Mouse (Mus musculus): ENCODE results near the gene Arpc5. TPM values are rescaled to one million over a fixed set of nuclear protein-coding genes. Genes with fewer than 3 reads are reported as not detected.
A peak's percentile ranks its signal among the peaks of the same experiment; 100 is the strongest.
"Not testable (repeated sequence)": the region's sequence is repeated elsewhere in the genome, so short reads cannot be mapped to it uniquely, and the experiment has no call there.

Gene Arpc5
- polyA plus RNA-seq, 1 experiment: 171 TPM

- DNase-seq: no peak
- 67% methylated on average over 9 of the region's 9 CpGs for WGBS
- no peaks in the 10 kb centered on the region for H3K4me1 ChIP-seq (replicated peaks; ENCODE audit: control insufficient read depth, insufficient read depth, low read length)
- H3K4me3 ChIP-seq (ENCODE audit: control insufficient read depth, insufficient read depth, low read length): no peak overlapping the region
- no peaks in the 10 kb centered on the region for H3K27me3 ChIP-seq (ENCODE audit: control insufficient read depth, insufficient read depth, low read length)
- no peaks in the 10 kb centered on the region for H3K36me3 ChIP-seq (ENCODE audit: control insufficient read depth, insufficient read depth, low read length)
- no peak overlapping the region for H3K27ac ChIP-seq (ENCODE audit: control insufficient read depth, insufficient read depth, low read length)
- TF ChIP-seq POLR2A (IDR thresholded peaks at IDR 0.05; ENCODE audit: control insufficient read depth, extremely low read depth, insufficient read depth, low read length, poor library complexity): no peak
- no peak for TF ChIP-seq CTCF (IDR thresholded peaks at IDR 0.05; ENCODE audit: borderline replicate concordance, control insufficient read depth, extremely low read depth, insufficient read depth, low read length, poor library complexity)
These were observed 17.1 kb upstream of the Arpc5 start for GRCm38 (mm10) chr1:152749276-152749675.

- H3K36me3 ChIP-seq (ENCODE audit: control insufficient read depth, insufficient read depth, low read length): no peaks in the 10 kb centered on the region
- H3K27me3 ChIP-seq (ENCODE audit: control insufficient read depth, insufficient read depth, low read length): no peaks in the 10 kb centered on the region
- no peak for DNase-seq
- no peak within 1 kb of the TSS for H3K4me3 ChIP-seq (ENCODE audit: control insufficient read depth, insufficient read depth, low read length)
- no peaks in the 10 kb centered on the region for H3K4me1 ChIP-seq (replicated peaks; ENCODE audit: control insufficient read depth, insufficient read depth, low read length)
- TF ChIP-seq POLR2A (IDR thresholded peaks at IDR 0.05; ENCODE audit: control insufficient read depth, extremely low read depth, insufficient read depth, low read length, poor library complexity) (no peak), CTCF (IDR thresholded peaks at IDR 0.05; ENCODE audit: borderline replicate concordance, control insufficient read depth, extremely low read depth, insufficient read depth, low read length, poor library complexity) (no peak)
- no peak within 1 kb of the TSS for H3K27ac ChIP-seq (ENCODE audit: control insufficient read depth, insufficient read depth, low read length)
- WGBS: 89% methylated on average over 13 of the region's 13 CpGs
These were observed 15.9 kb upstream of the Arpc5 start, which contains the start of gene Apobec4 for GRCm38 (mm10) chr1:152750312-152750965. TSS of gene Apobec4 (plus strand) at chr1:152750551.

- DNase-seq: no peak
- H3K27ac ChIP-seq (ENCODE audit: control insufficient read depth, insufficient read depth, low read length): no peak overlapping the region
- WGBS: 27% methylated on average over 2 of the region's 2 CpGs
- H3K4me3 ChIP-seq (ENCODE audit: control insufficient read depth, insufficient read depth, low read length): no peak overlapping the region
- H3K4me1 ChIP-seq (replicated peaks; ENCODE audit: control insufficient read depth, insufficient read depth, low read length): peaks cover 5% of the 10 kb centered on the region
- no peaks in the 10 kb centered on the region; the same call in 1 of the 2 replicates for H3K27me3 ChIP-seq (ENCODE audit: control insufficient read depth, insufficient read depth, low read length)
- no peaks in the 10 kb centered on the region for H3K36me3 ChIP-seq (ENCODE audit: control insufficient read depth, insufficient read depth, low read length)
- no peak for TF ChIP-seq POLR2A (IDR thresholded peaks at IDR 0.05; ENCODE audit: control insufficient read depth, extremely low read depth, insufficient read depth, low read length, poor library complexity)
- no peak for TF ChIP-seq CTCF (IDR thresholded peaks at IDR 0.05; ENCODE audit: borderline replicate concordance, control insufficient read depth, extremely low read depth, insufficient read depth, low read length, poor library complexity)
These were observed 4.6 kb upstream of the Arpc5 start for GRCm38 (mm10) chr1:152761791-152762190.

GRCm38 (mm10) chr1:152766804-152767748, 734 bp downstream of the Arpc5 start:
- Histone ChIP-seq H3K27me3 (ENCODE audit: control insufficient read depth, insufficient read depth, low read length) (no peaks in the 10 kb centered on the region; the same call in 1 of the 2 replicates), H3K27ac (ENCODE audit: control insufficient read depth, insufficient read depth, low read length) (peak overlapping the region; percentile 85), H3K36me3 (ENCODE audit: control insufficient read depth, insufficient read depth, low read length) (peaks cover 29% of the 10 kb centered on the region), H3K4me3 (ENCODE audit: control insufficient read depth, insufficient read depth, low read length) (peak overlapping the region; percentile 97), H3K4me1 (replicated peaks; ENCODE audit: control insufficient read depth, insufficient read depth, low read length) (peaks cover 5% of the 10 kb centered on the region)
- DNase-seq: no peak
- WGBS: 2% methylated on average over 58 of the region's 60 CpGs
- TF ChIP-seq CTCF (IDR thresholded peaks at IDR 0.05; ENCODE audit: borderline replicate concordance, control insufficient read depth, extremely low read depth, insufficient read depth, low read length, poor library complexity) (no peak), POLR2A (IDR thresholded peaks at IDR 0.05; ENCODE audit: control insufficient read depth, extremely low read depth, insufficient read depth, low read length, poor library complexity) (no peak)

- DNase-seq: peak; percentile 76
- TF ChIP-seq POLR2A (IDR thresholded peaks at IDR 0.05; ENCODE audit: control insufficient read depth, extremely low read depth, insufficient read depth, low read length, poor library complexity) (no peak), CTCF (IDR thresholded peaks at IDR 0.05; ENCODE audit: borderline replicate concordance, control insufficient read depth, extremely low read depth, insufficient read depth, low read length, poor library complexity) (no peak)
- Histone ChIP-seq H3K4me1 (replicated peaks; ENCODE audit: control insufficient read depth, insufficient read depth, low read length) (peaks cover 5% of the 10 kb centered on the region), H3K27me3 (ENCODE audit: control insufficient read depth, insufficient read depth, low read length) (no peaks in the 10 kb centered on the region; the same call in 1 of the 2 replicates), H3K27ac (ENCODE audit: control insufficient read depth, insufficient read depth, low read length) (no peak overlapping the region), H3K36me3 (ENCODE audit: control insufficient read depth, insufficient read depth, low read length) (peaks cover 38% of the 10 kb centered on the region), H3K4me3 (ENCODE audit: control insufficient read depth, insufficient read depth, low read length) (no peak overlapping the region)
- 5% methylated on average over 5 of the region's 5 CpGs for WGBS
These were observed 1.6 kb downstream of the Arpc5 start for GRCm38 (mm10) chr1:152767749-152768488.

- peaks cover 66% of the 10 kb centered on the region for H3K36me3 ChIP-seq (ENCODE audit: control insufficient read depth, insufficient read depth, low read length)
- H3K27ac ChIP-seq (ENCODE audit: control insufficient read depth, insufficient read depth, low read length): no peak overlapping the region
- no peak for DNase-seq
- WGBS: 96% methylated on average over 9 of the region's 9 CpGs
- TF ChIP-seq POLR2A (IDR thresholded peaks at IDR 0.05; ENCODE audit: control insufficient read depth, extremely low read depth, insufficient read depth, low read length, poor library complexity): no peak
- no peak for TF ChIP-seq CTCF (IDR thresholded peaks at IDR 0.05; ENCODE audit: borderline replicate concordance, control insufficient read depth, extremely low read depth, insufficient read depth, low read length, poor library complexity)
- H3K4me3 ChIP-seq (ENCODE audit: control insufficient read depth, insufficient read depth, low read length): no peak overlapping the region
- H3K27me3 ChIP-seq (ENCODE audit: control insufficient read depth, insufficient read depth, low read length): no peaks in the 10 kb centered on the region
- peaks cover under 1% of the 10 kb centered on the region; the same call in 1 of the 2 replicates for H3K4me1 ChIP-seq (replicated peaks; ENCODE audit: control insufficient read depth, insufficient read depth, low read length)
These were observed 4.7 kb downstream of the Arpc5 start for GRCm38 (mm10) chr1:152771016-152771415.

- not testable (repeated sequence) for H3K27ac ChIP-seq (ENCODE audit: control insufficient read depth, insufficient read depth, low read length)
- WGBS: 94% methylated on average over 3 of the region's 3 CpGs
These were observed 8.3 kb downstream of the Arpc5 start for GRCm38 (mm10) chr1:152774601-152775000.

More at GRCm38 (mm10) chr1:152774601-152775000, 8.3 kb downstream of the Arpc5 start:
- DNase-seq; H3K27me3 ChIP-seq (ENCODE audit: control insufficient read depth, insufficient read depth, low read length); H3K4me3 ChIP-seq (ENCODE audit: control insufficient read depth, insufficient read depth, low read length); H3K4me1 ChIP-seq (replicated peaks; ENCODE audit: control insufficient read depth, insufficient read depth, low read length): not testable (repeated sequence)
- H3K36me3 ChIP-seq (ENCODE audit: control insufficient read depth, insufficient read depth, low read length): peaks cover 63% of the 10 kb centered on the region

All from thymus, adult 2 months (tissue).